Mouse (Mus musculus): ENCODE measurements around the gene Rpl10a. TPM values are rescaled to one million over a fixed set of nuclear protein-coding genes. Genes with fewer than 3 reads are reported as not detected.

Rpl10a gene
- polyA plus RNA-seq (2012; ENCODE audit: low replicate concordance), result 2,107 and 3,547 TPM in 2 replicates

GRCm38 (mm10) chr17:28328366-28328928 is at the start of gene Rpl10a:
Gene Rpl10a (plus strand): TSS chr17:28328471.

GRCm38 (mm10) chr17:28313212-28313879 is 14.9 kb upstream of the Rpl10a start, which contains the start of gene Fance:
Gene Fance (plus strand): TSS chr17:28313519.

GRCm38 (mm10) chr17:28350466-28351352 is 22.4 kb downstream of the Rpl10a start, which contains the start of gene Tead3:
Gene Tead3 (minus strand): TSS chr17:28350817.

GRCm38 (mm10) chr17:28365122-28365521 is 36.9 kb downstream of the Rpl10a start, which contains the start of gene Tulp1:
Gene Tulp1 (minus strand): TSS chr17:28365222.

Other genes starting within 250 kb of the Rpl10a start
- gene Tcp11, start 247.8 kb upstream of the Rpl10a start, polyA plus RNA-seq (2012; ENCODE audit: low replicate concordance), result 0.16 TPM in 1 of 2 replicates, not detected in the other
- gene Scube3, start 186.3 kb upstream of the Rpl10a start, polyA plus RNA-seq (2012; ENCODE audit: low replicate concordance), result 0.07 and 0.09 TPM in 2 replicates
- gene Zfp523, start 151.3 kb upstream of the Rpl10a start, polyA plus RNA-seq (2012; ENCODE audit: low replicate concordance), result 12.8 and 19.7 TPM in 2 replicates
- 80.6 and 158 TPM in 2 replicates for gene Def6, start 120.7 kb upstream of the Rpl10a start, polyA plus RNA-seq (2012; ENCODE audit: low replicate concordance)
- gene Ppard, start 95.8 kb upstream of the Rpl10a start, polyA plus RNA-seq (2012; ENCODE audit: low replicate concordance), result 99.7 and 111 TPM in 2 replicates
- 66.9 and 83.3 TPM in 2 replicates for gene Fance, start 15.0 kb upstream of the Rpl10a start, polyA plus RNA-seq (2012; ENCODE audit: low replicate concordance)
- 0.84 and 1.9 TPM in 2 replicates for gene Tead3, start 22.3 kb downstream of the Rpl10a start, polyA plus RNA-seq (2012; ENCODE audit: low replicate concordance)
- gene Tulp1, start 36.8 kb downstream of the Rpl10a start, polyA plus RNA-seq (2012; ENCODE audit: low replicate concordance), result not detected in 2 replicates
- gene Fkbp5, start 189.1 kb downstream of the Rpl10a start, polyA plus RNA-seq (2012; ENCODE audit: low replicate concordance), result 9.1 and 13.1 TPM in 2 replicates
- not detected in 2 replicates for gene Armc12, start 202.3 kb downstream of the Rpl10a start, polyA plus RNA-seq (2012; ENCODE audit: low replicate concordance)
- gene Clpsl2, start 220.9 kb downstream of the Rpl10a start, polyA plus RNA-seq (2012; ENCODE audit: low replicate concordance), result not detected in 2 replicates
- not detected in 2 replicates for gene Clps, start 232.3 kb downstream of the Rpl10a start, polyA plus RNA-seq (2012; ENCODE audit: low replicate concordance)
- gene Lhfpl5, start 247.2 kb downstream of the Rpl10a start, polyA plus RNA-seq (2012; ENCODE audit: low replicate concordance), result not detected in 2 replicates